Mouse (Mus musculus) stomach, embryonic 15.5 days (tissue): ENCODE results near the gene Nsun7. TPM values are rescaled to one million over a fixed set of nuclear protein-coding genes. Genes with fewer than 3 reads are reported as not detected.

Experiments used
- ATAC-seq: fragments of 200-750 bp; cut with Nextera tagmentation; 2 replicates; pipeline ENCODE4 v1.8.0; 2017; ENCODE audit warnings: low read depth, moderate number of reproducible peaks, moderate TSS enrichment; ENCODE audit not compliant: insufficient read depth, low FRiP score
- H3K27ac ChIP-seq: fragments of 300-500 bp; sonication (generic); 2 replicates; pipeline ENCODE4 v1.5.1; 2015; ENCODE audit warnings: mild to moderate bottlenecking, inconsistent platforms
- H3K27me3 ChIP-seq: fragments of 300-500 bp; sonication (generic); replicated peaks from 2 replicates; pipeline ENCODE4 v1.6.1; 2015; ENCODE audit warnings: inconsistent platforms
- H3K36me3 ChIP-seq: fragments of 300-500 bp; sonication (generic); 2 replicates; pipeline ENCODE4 v1.6.1; 2015; ENCODE audit warnings: inconsistent platforms
- H3K4me1 ChIP-seq: fragments of 300-500 bp; sonication (generic); 2 replicates; pipeline ENCODE4 v1.6.1; 2015; ENCODE audit warnings: inconsistent platforms
- H3K4me2 ChIP-seq: fragments of 300-500 bp; sonication (generic); 2 replicates; pipeline ENCODE4 v1.6.1; 2015; ENCODE audit warnings: mild to moderate bottlenecking, inconsistent platforms
- H3K4me3 ChIP-seq: fragments of 300-500 bp; sonication (generic); replicated peaks from 2 replicates; pipeline ENCODE4 v1.5.1; 2015; ENCODE audit warnings: inconsistent platforms
- H3K9ac ChIP-seq: fragments of 300-500 bp; sonication (generic); 2 replicates; pipeline ENCODE4 v1.6.1; 2015; ENCODE audit warnings: inconsistent platforms
- H3K9me3 ChIP-seq: fragments of 300-500 bp; sonication (generic); 2 replicates; pipeline ENCODE4 v1.6.1; 2016; ENCODE audit warnings: inconsistent platforms
- WGBS: fragments of 180-500 bp; shearing (Covaris S2); methylation state at CpG from one replicate; pipeline ENCODE4 v1.1.7; 2015; 5-methylcytosine and 5-hydroxymethylcytosine counted together
- polyA plus RNA-seq: library from polyadenylated mRNA; unstranded; fragments of >200 nt; fragmentation: Nextera tagmentation; extraction: Ambion mirVana; gene quantifications from 2 replicates; pipeline ENCODE4 v1.2.1, GENCODE M21; 2015

The Nsun7 gene
- polyA plus RNA-seq, 1 experiment from 2014 or later = 0.33 TPM

GRCm38 (mm10) chr5:66319341-66319740 lies 59.6 kb downstream of the Nsun7 start:
- WGBS = 74% methylated on average over 6 of the region's 6 CpGs
- H3K4me1 ChIP-seq = no peaks in the 10 kb centered on the region
- H3K9ac ChIP-seq = no peak overlapping the region
- no peak overlapping the region for H3K27ac ChIP-seq
- H3K9me3 ChIP-seq = no peaks in the 10 kb centered on the region
- H3K27me3 ChIP-seq = no peaks in the 10 kb centered on the region
- no peak for ATAC-seq
- no peak overlapping the region for H3K4me2 ChIP-seq
- H3K36me3 ChIP-seq = no peaks in the 10 kb centered on the region
- H3K4me3 ChIP-seq = no peak overlapping the region

- Histone ChIP-seq H3K4me2 (no peak overlapping the region), H3K4me1 (no peaks in the 10 kb centered on the region), H3K36me3 (no peaks in the 10 kb centered on the region), H3K9me3 (no peaks in the 10 kb centered on the region), H3K4me3 (no peak overlapping the region), H3K27ac (no peak overlapping the region), H3K9ac (no peak overlapping the region), H3K27me3 (no peaks in the 10 kb centered on the region)
- WGBS = 59% methylated on average over 14 of the region's 14 CpGs
- no peak for ATAC-seq
Observed at GRCm38 (mm10) chr5:66319827-66320404, 60.2 kb downstream of the Nsun7 start.

DNA sequence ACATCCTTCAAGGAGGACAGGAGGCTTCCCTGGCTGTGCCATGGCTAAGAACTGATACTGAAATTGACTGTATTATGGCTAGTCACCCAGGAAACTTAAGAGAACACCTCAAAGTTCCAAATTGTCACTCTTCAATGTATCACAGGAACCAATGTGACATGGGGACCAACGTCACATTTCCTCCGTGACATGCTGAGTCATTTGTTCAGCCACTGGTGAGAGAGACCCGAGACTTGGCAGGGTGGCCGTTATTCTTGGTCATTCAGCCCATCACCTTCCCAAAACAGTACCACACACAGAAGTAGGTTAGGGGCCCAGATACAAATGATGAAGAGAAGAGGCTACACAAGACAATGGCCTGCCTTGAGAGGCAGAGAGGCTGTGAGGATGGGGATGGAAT lies 63.4 kb downstream of the Nsun7 start:
- H3K4me2 ChIP-seq = no peak overlapping the region
- H3K9me3 ChIP-seq = no peaks in the 10 kb centered on the region
- no peak overlapping the region for H3K4me3 ChIP-seq
- no peaks in the 10 kb centered on the region for H3K4me1 ChIP-seq
- no peaks in the 10 kb centered on the region for H3K27me3 ChIP-seq
- H3K36me3 ChIP-seq = no peaks in the 10 kb centered on the region
- ATAC-seq = no peak
- WGBS = 85% methylated on average over 4 of the region's 4 CpGs
- H3K9ac ChIP-seq = no peak overlapping the region
- no peak overlapping the region for H3K27ac ChIP-seq

DNA sequence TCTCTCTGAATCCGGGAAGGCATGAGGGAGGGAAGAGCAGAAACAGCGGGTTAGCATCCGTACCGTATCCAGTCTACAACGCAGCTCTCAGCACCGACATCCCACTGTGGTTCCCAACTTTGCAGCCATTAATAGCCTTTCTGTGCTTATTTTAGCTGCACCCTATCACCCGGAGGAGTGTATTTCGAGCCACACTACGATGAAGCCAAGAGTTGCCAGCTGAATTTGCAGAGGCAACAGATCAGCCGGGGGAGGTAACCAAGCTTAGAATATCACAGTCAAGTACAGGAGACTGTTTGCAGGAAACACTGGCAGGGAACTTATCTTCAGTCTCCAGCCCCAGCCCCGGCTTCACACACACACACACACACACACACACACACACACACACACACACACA lies 63.9 kb downstream of the Nsun7 start:
- Histone ChIP-seq H3K9me3 (no peaks in the 10 kb centered on the region), H3K4me3 (no peak overlapping the region), H3K36me3 (no peaks in the 10 kb centered on the region), H3K4me2 (no peak overlapping the region), H3K27ac (no peak overlapping the region), H3K9ac (no peak overlapping the region), H3K27me3 (no peaks in the 10 kb centered on the region), H3K4me1 (no peaks in the 10 kb centered on the region)
- WGBS = 66% methylated on average over 11 of the region's 11 CpGs
- ATAC-seq = no peak

DNA sequence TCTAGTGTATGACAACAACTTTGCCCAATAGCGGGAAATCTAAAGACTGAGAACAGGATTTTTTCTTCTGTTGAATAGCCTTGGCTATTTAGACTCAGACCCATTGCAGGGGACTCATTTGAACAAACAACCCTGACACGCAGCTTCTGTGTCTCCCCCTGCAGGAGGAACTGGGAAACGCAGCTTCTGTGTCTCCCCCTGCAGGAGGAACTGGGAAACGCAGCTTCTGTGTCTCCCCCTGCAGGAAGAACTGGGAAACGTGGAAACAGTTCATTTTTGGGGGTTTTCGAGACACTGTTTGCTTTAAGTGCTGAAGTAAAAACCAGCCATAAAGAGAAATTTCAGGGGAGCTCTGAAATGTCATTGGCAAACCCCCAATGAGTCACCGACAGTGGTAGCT lies 66.7 kb downstream of the Nsun7 start:
- H3K36me3 ChIP-seq = no peaks in the 10 kb centered on the region
- ATAC-seq = no peak
- H3K4me2 ChIP-seq = no peak overlapping the region
- no peaks in the 10 kb centered on the region for H3K4me1 ChIP-seq
- no peak overlapping the region for H3K4me3 ChIP-seq
- 78% methylated on average over 7 of the region's 7 CpGs for WGBS
- H3K9me3 ChIP-seq = no peaks in the 10 kb centered on the region
- no peak overlapping the region for H3K27ac ChIP-seq
- H3K9ac ChIP-seq = no peak overlapping the region
- H3K27me3 ChIP-seq = no peaks in the 10 kb centered on the region

GRCm38 (mm10) chr5:66327949-66328726 lies 68.4 kb downstream of the Nsun7 start:
- Histone ChIP-seq H3K9me3 (no peaks in the 10 kb centered on the region), H3K27ac (no peak overlapping the region), H3K27me3 (no peaks in the 10 kb centered on the region), H3K4me3 (no peak overlapping the region), H3K9ac (no peak overlapping the region), H3K4me2 (no peak overlapping the region), H3K4me1 (no peaks in the 10 kb centered on the region), H3K36me3 (no peaks in the 10 kb centered on the region)
- WGBS = 66% methylated on average over 19 of the region's 19 CpGs
- ATAC-seq = no peak

DNA sequence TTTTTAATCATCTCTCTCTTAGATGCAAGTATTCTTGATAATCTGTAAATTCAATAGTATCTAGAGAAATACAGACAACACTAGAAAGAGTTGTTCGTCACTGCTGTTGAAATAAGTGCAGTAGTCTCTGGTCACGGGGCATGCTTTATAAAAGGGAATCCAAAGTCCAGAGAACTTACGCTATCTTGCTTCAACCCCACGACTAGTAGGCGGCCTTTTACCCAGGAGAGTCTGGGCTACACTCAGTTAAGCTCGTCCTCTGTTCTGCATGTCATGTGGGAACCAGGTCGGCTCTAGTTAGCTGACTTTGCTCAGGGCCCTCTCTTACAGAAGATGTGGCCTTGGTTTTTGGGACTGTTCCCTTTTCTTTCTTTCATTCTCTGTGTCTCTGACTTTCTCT lies 69.1 kb downstream of the Nsun7 start:
- H3K4me2 ChIP-seq = no peak overlapping the region
- no peak overlapping the region for H3K9ac ChIP-seq
- WGBS = 79% methylated on average over 7 of the region's 7 CpGs
- H3K4me3 ChIP-seq = no peak overlapping the region
- H3K9me3 ChIP-seq = no peaks in the 10 kb centered on the region
- no peaks in the 10 kb centered on the region for H3K4me1 ChIP-seq
- H3K27me3 ChIP-seq = no peaks in the 10 kb centered on the region
- H3K36me3 ChIP-seq = no peaks in the 10 kb centered on the region
- no peak for ATAC-seq
- H3K27ac ChIP-seq = no peak overlapping the region

DNA sequence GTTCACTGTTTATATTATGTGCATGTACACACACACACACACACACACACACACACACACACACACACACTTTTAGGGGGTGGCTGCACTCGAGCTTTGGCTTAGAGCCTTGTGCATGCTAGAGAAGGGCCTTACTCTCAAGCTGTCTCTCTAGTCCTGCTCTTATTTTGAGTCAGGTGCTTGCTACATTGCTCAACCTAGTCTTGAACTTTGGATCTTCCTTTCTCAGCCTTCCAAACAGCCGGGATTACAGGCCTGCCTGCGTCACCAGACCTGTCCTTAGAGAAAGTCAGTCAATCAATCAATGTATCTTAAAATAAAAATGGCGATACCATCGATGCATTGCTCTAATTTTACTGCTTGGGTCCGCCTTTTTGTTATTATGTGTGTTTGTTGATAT lies 71.1 kb downstream of the Nsun7 start:
- ATAC-seq = no peak
- no peak overlapping the region for H3K4me2 ChIP-seq
- no peaks in the 10 kb centered on the region for H3K27me3 ChIP-seq
- H3K27ac ChIP-seq = no peak overlapping the region
- no peak overlapping the region for H3K4me3 ChIP-seq
- H3K36me3 ChIP-seq = no peaks in the 10 kb centered on the region
- H3K9me3 ChIP-seq = no peaks in the 10 kb centered on the region
- no peak overlapping the region for H3K9ac ChIP-seq
- 90% methylated on average over 6 of the region's 6 CpGs for WGBS
- no peaks in the 10 kb centered on the region for H3K4me1 ChIP-seq

- WGBS = 6% methylated on average over 38 of the region's 38 CpGs
- no peaks in the 10 kb centered on the region for H3K9me3 ChIP-seq
- no peaks in the 10 kb centered on the region for H3K27me3 ChIP-seq
- peak overlapping the region; percentile 41 for H3K4me3 ChIP-seq
- no peak overlapping the region for H3K27ac ChIP-seq
- peak overlapping the region; percentile 86 for H3K4me2 ChIP-seq
- 0 out of 2 replicates have a peak overlapping the region, but pooled peaks have one; percentile 23 for H3K9ac ChIP-seq
- peaks cover 12% of the 10 kb centered on the region for H3K4me1 ChIP-seq
- ATAC-seq = peak; percentile 74
- H3K36me3 ChIP-seq = no peaks in the 10 kb centered on the region
Observed at GRCm38 (mm10) chr5:66337025-66337968, 77.6 kb downstream of the Nsun7 start.

DNA sequence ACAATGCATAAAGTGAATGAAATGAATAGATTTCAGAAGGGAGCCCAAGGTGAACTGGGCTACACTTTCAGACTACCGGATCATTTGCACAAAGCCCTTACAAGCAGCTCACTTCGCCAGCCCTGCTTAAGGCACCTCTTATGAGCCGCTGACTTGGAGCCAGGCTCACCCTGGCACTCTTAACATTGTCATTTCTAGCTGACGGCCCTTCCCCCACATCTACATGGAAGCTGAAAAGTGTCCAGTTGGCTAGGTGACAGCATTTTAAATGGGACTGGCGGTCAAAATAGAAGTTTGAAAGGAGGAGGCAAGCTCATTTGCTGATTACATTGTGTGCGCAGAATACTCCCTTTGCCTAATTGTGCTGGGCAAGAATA lies 78.3 kb downstream of the Nsun7 start:
- no peak for ATAC-seq
- 33% methylated on average over 6 of the region's 6 CpGs for WGBS

DNA sequence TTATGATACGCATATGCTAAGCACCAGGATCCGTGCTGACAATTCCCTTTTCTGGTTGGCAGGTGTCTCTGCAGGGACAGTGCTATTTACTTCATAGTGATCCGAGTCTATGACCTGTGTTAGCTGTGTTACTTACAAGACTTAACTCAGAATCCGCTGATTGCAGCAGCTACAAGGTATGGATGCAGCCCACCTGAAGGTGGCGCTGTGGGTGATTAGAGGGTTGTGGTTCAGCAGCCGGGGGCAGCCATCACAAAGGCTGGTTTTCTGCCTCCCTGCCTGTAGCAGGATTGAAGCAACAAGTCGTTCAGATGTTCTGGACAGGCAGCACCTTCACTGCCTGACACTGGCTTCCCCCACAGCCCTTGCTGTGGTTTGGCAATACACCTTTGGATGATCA lies 78.9 kb downstream of the Nsun7 start:
- Histone ChIP-seq H3K27me3 (no peaks in the 10 kb centered on the region), H3K4me1 (peaks cover 12% of the 10 kb centered on the region), H3K9me3 (no peaks in the 10 kb centered on the region), H3K4me3 (no peak overlapping the region), H3K36me3 (no peaks in the 10 kb centered on the region), H3K4me2 (no peak overlapping the region), H3K9ac (no peak overlapping the region), H3K27ac (no peak overlapping the region)
- ATAC-seq = no peak
- WGBS = 45% methylated on average over 7 of the region's 7 CpGs

More for the DNA sequence above, 78.3 kb downstream of the Nsun7 start:
- Histone ChIP-seq H3K4me3 (peak overlapping the region; percentile 41), H3K27me3 (no peaks in the 10 kb centered on the region), H3K9me3 (no peaks in the 10 kb centered on the region), H3K27ac (no peak overlapping the region), H3K4me2 (peak overlapping the region; percentile 86), H3K36me3 (no peaks in the 10 kb centered on the region), H3K9ac (no peak overlapping the region), H3K4me1 (peaks cover 12% of the 10 kb centered on the region)
